Mouse (Mus musculus) brown adipose tissue, adult 24 weeks (tissue): ENCODE results near the gene Dnal4. TPM values are rescaled to one million over a fixed set of nuclear protein-coding genes. Genes with fewer than 3 reads are reported as not detected.
"Not testable (repeated sequence)": the region's sequence is repeated elsewhere in the genome, so short reads cannot be mapped to it uniquely, and the experiment has no call there.

Experiments
- H3K27ac ChIP-seq: fragments of 200-500 bp; replicated peaks from 2 replicates; pipeline ENCODE4 v1.5.1; 2012; ENCODE audit warnings: low read depth, mild to moderate bottlenecking, low read length
- H3K4me1 ChIP-seq: fragments of 200-500 bp; 2 replicates; pipeline ENCODE4 v1.6.1; 2012; ENCODE audit warnings: low read length, mixed read lengths; ENCODE audit not compliant: control insufficient read depth, insufficient read depth, insufficient read length
- H3K4me3 ChIP-seq: fragments of 200-500 bp; 2 replicates; pipeline ENCODE4 v1.5.1; 2012; ENCODE audit warnings: low read depth, mild to moderate bottlenecking, low read length, moderate library complexity; ENCODE audit not compliant: insufficient read depth
- polyA plus RNA-seq: library from polyadenylated mRNA; stranded (reverse); fragments of >200 nt; gene quantifications from 2 replicates; pipeline ENCODE4 v1.2.4, GENCODE M21; 2012; ENCODE audit not compliant: missing spikeins, insufficient read depth, insufficient read length

The Dnal4 gene
- 10.6 and 13.5 TPM in 2 replicates for polyA plus RNA-seq

- no peaks in the 10 kb centered on the region for H3K4me1 ChIP-seq
- no peak within 1 kb of the TSS for H3K4me3 ChIP-seq
- H3K27ac ChIP-seq, result no peak within 1 kb of the TSS
Observed at GRCm38 (mm10) chr15:79777749-79778148, at the start of gene Dnal4. TSS of gene Dnal4 (minus strand) at chr15:79777849.

- Histone ChIP-seq H3K4me1 (no peaks in the 10 kb centered on the region), H3K4me3 (no peak overlapping the region), H3K27ac (no peak overlapping the region)
Observed at GRCm38 (mm10) chr15:79827061-79827777, 49.6 kb upstream of the Dnal4 start.

GRCm38 (mm10) chr15:79826221-79826935, 48.7 kb upstream of the Dnal4 start:
- Histone ChIP-seq H3K4me3 (no peak overlapping the region), H3K4me1 (no peaks in the 10 kb centered on the region), H3K27ac (no peak overlapping the region)

GRCm38 (mm10) chr15:79825146-79825825, 47.6 kb upstream of the Dnal4 start:
- no peak overlapping the region for H3K27ac ChIP-seq
- H3K4me3 ChIP-seq, result no peak overlapping the region
- H3K4me1 ChIP-seq, result no peaks in the 10 kb centered on the region

GRCm38 (mm10) chr15:79823588-79824280, 46.1 kb upstream of the Dnal4 start:
- H3K4me3 ChIP-seq, result no peak overlapping the region
- no peaks in the 10 kb centered on the region for H3K4me1 ChIP-seq
- H3K27ac ChIP-seq, result no peak overlapping the region

- Histone ChIP-seq H3K27ac (no peak overlapping the region), H3K4me1 (no peaks in the 10 kb centered on the region), H3K4me3 (no peak overlapping the region)
Observed at GRCm38 (mm10) chr15:79822265-79823199, 44.9 kb upstream of the Dnal4 start.

GRCm38 (mm10) chr15:79818325-79818724, 40.7 kb upstream of the Dnal4 start:
- H3K4me3 ChIP-seq, result no peak overlapping the region
- no peaks in the 10 kb centered on the region for H3K4me1 ChIP-seq
- no peak overlapping the region for H3K27ac ChIP-seq

GRCm38 (mm10) chr15:79813666-79814258, 36.1 kb upstream of the Dnal4 start:
- Histone ChIP-seq H3K4me3 (no peak overlapping the region), H3K27ac (no peak overlapping the region), H3K4me1 (no peaks in the 10 kb centered on the region)

GRCm38 (mm10) chr15:79812840-79813239, 35.2 kb upstream of the Dnal4 start:
- H3K4me1 ChIP-seq, H3K4me3 ChIP-seq, H3K27ac ChIP-seq: not testable (repeated sequence)

GRCm38 (mm10) chr15:79810997-79811396, 33.3 kb upstream of the Dnal4 start:
- no peak overlapping the region for H3K27ac ChIP-seq
- H3K4me1 ChIP-seq, result no peaks in the 10 kb centered on the region
- no peak overlapping the region for H3K4me3 ChIP-seq

- Histone ChIP-seq H3K4me3 (no peak overlapping the region), H3K27ac (no peak overlapping the region), H3K4me1 (no peaks in the 10 kb centered on the region)
Observed at GRCm38 (mm10) chr15:79810061-79810460, 32.4 kb upstream of the Dnal4 start.

GRCm38 (mm10) chr15:79808658-79809057, 31.0 kb upstream of the Dnal4 start:
- no peak overlapping the region for H3K27ac ChIP-seq
- no peak overlapping the region for H3K4me3 ChIP-seq
- no peaks in the 10 kb centered on the region for H3K4me1 ChIP-seq

GRCm38 (mm10) chr15:79808114-79808513, 30.5 kb upstream of the Dnal4 start:
- no peak overlapping the region for H3K4me3 ChIP-seq
- no peaks in the 10 kb centered on the region for H3K4me1 ChIP-seq
- no peak overlapping the region for H3K27ac ChIP-seq

- Histone ChIP-seq H3K4me1 (no peaks in the 10 kb centered on the region), H3K4me3 (no peak overlapping the region), H3K27ac (no peak overlapping the region)
Observed at GRCm38 (mm10) chr15:79807050-79807449, 29.4 kb upstream of the Dnal4 start.
